Mouse (Mus musculus) layer of hippocampus, adult 11-12 months (tissue): ENCODE data around the gene Hoxd3.
A peak's percentile ranks its signal among the peaks of the same experiment; 100 is the strongest.

Experiments used
- DNase-seq: peaks from one replicate; pipeline ENCODE4 v3.0.0; 2022; ENCODE audit warnings: low spot score

Gene Hoxd3

GRCm38 (mm10) chr2:74706393-74706960, 5.2 kb upstream of the Hoxd3 start:
- DNase-seq: no peak

DNA sequence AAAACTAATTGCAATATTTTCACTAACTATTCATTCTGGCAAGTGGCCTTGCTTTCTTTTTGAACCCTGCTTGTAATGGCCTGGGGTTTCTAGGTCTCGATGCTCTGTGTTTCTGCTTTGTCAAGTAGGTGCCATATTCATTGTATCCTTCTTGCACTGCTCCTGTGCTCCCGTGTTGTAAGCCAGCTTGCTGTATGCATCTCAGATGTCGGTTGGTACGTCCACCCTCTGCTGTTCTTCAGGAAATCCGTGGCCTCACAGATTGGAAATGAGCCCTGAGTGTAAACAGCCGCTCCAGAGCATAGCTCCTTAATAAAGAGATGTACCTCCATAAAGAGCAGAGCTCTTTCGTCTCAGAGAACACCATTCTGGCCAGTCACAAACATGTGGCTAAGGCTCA, 4.1 kb upstream of the Hoxd3 start:
- no peak for DNase-seq

DNA sequence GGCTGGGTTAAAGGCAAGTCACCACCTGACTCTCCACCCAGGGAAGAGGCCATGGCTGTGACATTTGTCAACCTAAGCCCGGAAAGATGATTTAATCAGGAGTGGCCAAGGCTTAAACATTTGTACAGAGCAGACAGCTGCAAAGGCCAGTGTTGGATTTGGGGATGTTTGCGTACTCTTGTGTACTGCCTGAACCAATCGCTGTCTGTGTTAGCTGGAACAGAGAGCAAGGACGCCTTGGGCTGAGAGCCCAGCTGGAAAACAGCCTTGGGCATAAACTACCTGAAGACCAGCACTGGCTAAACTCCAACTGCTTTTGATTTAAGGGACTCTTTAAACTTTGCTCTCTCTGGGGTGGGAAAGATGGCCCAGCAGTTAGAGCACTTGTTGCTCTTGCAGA, 3.1 kb upstream of the Hoxd3 start:
- no peak for DNase-seq

GRCm38 (mm10) chr2:74709465-74710419, 2.0 kb upstream of the Hoxd3 start:
- no peak for DNase-seq

DNA sequence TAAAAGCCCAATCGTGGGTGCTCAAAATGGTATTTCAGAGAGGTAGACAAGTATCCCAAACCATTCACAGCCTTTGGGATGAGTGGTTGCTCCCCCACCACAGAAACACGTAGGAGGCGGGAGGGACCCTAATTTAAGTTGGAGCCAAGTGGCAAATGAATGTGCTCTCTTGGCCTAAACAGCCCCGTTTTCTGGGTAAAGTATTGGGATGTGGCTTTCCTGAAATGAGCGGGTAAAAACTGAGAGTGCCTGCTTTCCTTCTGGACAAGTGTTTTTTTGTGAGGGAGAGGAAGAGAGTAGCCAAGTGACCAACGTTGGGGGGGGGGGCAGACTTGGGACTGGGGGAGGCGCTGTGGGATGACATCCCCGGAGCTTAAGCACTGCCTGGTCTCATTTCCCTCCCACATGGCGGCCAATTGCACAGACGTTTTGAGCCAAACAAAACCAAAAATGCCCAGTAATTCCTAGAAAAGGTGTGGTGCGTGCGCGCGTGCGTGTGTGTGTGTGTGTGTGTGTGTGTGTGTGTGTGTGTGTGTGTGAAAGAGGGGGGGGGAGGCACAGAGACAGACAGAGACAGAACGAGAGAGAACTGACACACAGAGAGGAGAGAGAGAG, 691 bp upstream of the Hoxd3 start:
- DNase-seq: no peak

DNA sequence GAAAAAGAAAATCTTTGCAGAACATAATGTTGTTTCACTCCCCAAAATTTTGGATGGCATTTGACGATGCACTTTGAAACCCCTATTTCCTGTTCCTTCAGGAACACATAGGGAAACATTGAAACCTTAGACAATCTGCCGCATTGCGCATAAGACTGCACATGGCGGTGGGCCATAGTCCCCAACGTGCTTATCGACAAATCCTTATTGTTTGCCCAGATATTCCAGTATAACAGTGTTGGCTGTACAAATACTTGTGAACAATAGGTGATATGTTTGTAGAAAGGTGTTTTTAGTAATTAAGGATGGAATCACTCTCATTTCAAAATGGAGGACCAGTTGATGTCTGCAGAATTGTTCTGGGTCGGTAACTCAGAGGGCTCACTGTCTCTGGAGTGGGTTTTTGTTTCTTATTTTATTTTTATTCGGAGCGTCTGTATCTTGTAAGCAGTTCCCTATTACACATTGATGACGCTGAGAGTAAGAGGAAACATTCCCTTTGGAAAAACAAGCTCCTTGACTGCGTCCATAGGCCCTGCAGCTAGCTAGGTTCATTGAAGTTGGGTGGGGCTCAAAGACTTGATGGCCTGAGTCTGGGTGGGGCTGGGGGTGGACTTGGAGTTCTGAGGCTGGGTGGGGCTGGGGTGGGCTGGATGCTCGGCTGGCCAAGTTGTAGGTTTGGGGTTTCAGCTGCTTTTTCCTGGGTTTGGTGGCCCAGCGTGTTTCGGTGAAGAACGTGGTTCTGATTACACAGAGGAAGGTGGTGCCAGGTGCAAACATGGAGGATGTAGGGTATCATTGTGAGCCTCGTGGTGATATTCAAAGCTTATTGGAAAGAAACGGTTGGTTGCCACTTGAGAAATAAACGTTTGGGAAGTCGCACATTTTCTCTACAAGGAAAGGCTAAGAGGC, 1.8 kb downstream of the Hoxd3 start:
- no peak for DNase-seq

GRCm38 (mm10) chr2:74714156-74714789, 2.5 kb downstream of the Hoxd3 start:
- no peak for DNase-seq

DNA sequence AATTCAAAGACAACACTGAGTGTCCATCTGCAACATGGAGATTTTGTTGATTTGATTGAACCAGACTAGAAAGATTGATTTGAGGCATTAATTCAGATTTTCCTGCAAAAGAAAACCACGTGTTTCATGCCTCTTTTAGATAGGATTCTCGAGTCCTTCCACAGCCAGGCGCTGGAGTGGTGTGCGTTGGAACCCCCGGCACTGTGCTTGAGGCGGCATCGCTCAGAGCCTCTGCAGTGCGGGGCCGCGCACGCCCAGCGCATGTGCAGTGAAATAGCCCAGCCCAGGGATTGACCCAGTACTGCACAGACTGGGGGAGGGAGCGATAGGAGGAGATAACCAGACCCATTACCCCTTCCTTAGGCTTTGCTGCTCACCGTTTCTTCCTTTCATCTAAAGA, 3.2 kb downstream of the Hoxd3 start:
- no peak for DNase-seq

- peak; percentile 74 for DNase-seq
Observed at GRCm38 (mm10) chr2:74715504-74716241, 3.9 kb downstream of the Hoxd3 start.

- DNase-seq: no peak
Observed at GRCm38 (mm10) chr2:74720384-74720783, 8.7 kb downstream of the Hoxd3 start.

DNA sequence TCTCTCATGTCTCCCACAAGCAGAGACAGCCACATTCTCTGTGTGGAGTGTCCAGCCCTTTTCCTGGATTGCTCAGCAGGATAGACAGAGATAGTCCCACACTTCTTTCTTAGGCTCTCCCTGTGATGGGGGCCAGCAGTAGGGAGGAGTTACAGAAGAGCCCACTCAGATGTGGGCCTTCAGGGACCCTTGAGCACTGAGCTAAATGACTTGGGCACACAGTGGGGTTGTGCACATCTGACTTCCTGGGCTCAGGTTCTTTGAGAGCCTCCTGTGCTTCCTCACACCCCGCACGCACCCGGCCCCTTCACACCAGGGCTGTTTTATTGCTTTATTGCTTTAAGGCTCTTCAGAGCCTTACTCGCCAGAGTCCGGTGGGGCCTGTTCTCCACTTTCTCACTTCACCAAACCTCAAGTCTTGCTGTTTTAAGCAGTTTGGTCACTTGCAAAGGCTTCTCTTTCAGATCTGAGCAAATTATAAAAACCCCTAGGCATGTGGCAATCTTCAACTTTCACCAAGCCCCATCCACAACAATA, 9.3 kb downstream of the Hoxd3 start:
- DNase-seq: no peak

DNA sequence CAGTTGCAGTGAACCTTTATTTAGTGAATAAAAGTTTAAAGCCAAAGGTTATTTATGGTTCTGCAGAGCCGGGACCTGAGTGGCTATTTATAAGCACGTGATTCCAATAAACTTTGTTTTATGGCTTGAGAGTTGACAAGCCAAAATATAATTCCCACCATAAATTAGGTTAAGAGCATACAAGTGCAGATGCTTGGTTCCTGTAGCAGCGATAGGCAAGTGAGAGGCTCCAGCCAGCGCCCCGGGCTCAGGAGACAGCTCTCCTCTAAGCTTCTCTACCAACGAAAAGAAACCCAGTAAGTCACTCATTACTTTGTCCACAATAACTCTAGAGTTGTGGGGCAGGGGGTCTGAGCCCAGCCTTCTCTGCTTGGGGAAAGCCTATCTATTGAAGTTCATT, 10.2 kb downstream of the Hoxd3 start:
- no peak for DNase-seq

GRCm38 (mm10) chr2:74722949-74723348, 11.2 kb downstream of the Hoxd3 start:
- no peak for DNase-seq

DNA sequence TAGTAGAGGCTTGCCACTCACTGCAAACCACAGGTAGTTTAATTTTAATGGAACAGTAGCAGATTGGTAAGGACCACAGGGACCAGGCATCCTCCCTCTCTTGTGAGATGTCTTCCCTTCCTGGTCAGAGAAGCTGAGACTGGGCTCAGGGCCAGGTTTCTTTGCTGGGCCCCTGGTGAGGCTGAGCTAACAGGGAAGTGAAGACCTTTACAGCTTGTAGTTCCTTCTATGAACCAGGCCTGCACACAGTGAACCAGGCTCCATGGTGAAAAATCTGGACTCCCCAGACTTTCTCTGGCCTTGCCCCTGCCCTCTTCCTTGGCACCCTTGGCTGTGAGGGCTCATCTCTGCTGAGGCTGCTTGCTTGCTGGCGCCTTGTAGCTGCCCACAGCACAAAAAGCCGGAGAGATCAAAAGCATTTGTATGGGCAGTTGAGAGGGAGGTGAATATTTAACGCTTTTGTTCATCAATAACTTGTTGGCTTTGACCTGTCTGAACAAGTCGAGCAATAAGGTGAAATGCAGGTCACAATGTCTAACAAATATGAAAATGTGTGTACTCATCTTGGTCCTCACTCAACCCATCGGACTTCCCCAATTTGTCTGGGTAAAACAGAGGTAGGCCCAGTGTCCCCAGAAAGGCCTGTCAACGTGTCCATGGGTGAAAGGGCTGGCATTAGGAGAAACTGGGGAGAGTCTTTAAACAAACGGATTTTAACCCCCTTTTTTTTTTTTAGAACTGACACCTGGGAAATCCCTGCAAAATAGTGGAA, 12.7 kb downstream of the Hoxd3 start:
- DNase-seq: no peak

GRCm38 (mm10) chr2:74725171-74725570, 13.4 kb downstream of the Hoxd3 start:
- DNase-seq: no peak

- DNase-seq: no peak
Observed at GRCm38 (mm10) chr2:74726551-74726950, 14.8 kb downstream of the Hoxd3 start, which contains the start of gene Gm28230. Gene Gm28230, plus strand, starts transcription at chr2:74726728.

DNA sequence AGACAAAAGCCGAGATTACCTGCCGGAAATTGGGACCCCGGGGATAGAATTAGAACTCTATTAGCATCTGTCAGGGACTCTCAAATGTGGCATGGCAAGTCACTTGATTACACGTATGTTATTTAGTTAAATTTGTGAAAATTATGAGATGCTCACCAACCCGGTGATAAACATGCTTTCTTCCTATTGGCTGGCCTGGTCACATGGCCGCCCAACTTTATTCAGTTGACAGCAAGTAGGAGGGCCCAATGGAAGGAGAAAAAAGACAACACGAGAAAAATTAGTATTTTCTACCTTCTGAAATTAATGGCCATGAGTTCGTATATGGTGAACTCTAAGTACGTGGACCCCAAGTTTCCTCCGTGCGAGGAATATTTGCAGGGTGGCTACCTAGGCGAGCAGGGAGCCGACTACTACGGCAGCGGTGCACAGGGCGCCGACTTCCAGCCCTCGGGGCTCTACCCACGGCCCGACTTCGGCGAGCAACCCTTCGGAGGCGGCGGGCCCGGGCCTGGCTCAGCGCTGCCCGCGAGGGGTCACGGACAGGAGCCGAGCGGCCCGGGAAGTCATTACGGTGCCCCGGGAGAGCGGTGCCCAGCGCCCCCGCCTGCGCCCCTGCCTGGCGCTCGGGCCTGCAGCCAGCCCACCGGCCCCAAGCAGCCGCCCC, 15.4 kb downstream of the Hoxd3 start:
- no peak for DNase-seq

DNA sequence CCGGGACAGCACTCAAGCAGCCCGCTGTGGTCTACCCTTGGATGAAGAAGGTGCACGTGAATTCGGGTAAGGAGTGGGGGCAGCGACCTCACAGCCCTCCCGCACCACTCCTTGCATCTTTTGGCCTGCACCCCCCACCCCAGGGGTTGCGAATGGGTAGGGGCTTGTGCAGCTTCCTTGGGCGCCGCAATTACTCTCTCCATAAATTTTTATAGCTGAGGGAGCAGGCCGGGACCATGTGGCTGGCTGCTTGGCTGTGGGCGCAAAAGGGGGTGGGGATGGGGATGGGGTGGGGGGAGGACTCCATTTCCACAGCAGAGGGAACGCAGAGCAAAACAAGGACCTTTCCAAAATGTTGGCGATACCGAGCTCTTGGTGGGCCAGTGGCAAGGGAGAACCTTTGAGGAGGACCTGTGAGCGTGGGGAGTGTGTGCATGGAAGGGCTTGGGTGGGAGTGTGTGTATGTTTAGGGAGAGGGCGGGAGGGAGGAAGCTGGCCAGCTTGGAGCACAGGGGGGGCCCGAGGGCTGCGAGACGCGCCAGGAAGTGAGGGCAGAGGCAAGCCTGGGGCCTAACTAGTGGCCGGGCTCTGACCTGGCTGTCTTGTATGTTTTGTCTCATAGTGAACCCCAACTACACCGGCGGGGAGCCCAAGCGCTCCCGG, 16.0 kb downstream of the Hoxd3 start:
- DNase-seq: no peak

GRCm38 (mm10) chr2:74728303-74728680, 16.6 kb downstream of the Hoxd3 start:
- no peak for DNase-seq
